Mouse (Mus musculus) spleen, embryonic (tissue): ENCODE results near the gene Klf1.

Experiments
- CTCF ChIA-PET: fragments of 350-600 bp; sonication (Branson Sonifier 250); formaldehyde crosslinking; loops from one replicate; lab custom pipeline; 2022; lab: Charles Lee

The Klf1 gene

DNA sequence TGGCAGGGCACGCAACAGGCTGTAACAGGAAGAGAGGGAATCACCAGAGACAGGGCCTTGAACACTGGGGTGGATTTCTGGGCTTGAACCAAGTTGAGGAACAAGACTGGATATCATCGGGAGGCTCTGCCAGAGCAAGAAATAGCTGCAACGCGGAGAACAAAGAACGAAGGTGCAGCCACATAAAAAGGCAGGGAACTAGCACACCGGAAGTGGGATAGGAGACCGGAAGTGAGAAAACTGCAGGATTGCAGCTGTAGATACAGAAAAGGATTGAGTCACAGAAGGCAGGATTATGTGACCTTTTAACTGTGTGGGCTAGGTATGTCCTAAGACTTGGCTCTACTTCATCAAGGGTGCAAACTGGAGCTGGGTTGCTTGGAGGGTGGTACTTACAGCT lies 2.6 kb downstream of the Klf1 start:
- CTCF ChIA-PET: no interaction called here

DNA sequence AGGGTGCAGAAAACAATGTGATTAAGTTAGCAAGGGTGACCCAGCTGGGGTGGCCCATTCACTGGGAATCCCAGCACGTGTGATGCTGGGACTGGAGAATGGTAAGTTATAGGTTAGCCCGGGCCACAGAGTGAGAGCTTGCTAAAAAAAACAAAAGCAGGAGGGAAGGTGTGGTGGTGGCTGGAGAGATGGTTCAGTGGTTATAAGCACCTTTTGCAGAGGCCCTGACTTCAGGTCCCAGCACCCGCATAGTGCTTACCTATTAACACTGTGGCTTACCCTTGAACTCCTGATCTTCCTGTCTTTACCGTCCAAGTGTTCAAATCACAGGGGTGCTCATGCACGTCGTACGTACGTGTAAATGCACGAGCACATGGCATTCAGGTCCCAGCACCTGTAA lies 5.3 kb downstream of the Klf1 start:
- CTCF ChIA-PET: interaction anchor here (0.5 to 1.1 kb wide), 2 partner anchors 36 to 77 kb away, joined by 3 to 5 read pairs; no protein-coding TSS in a partner anchor

DNA sequence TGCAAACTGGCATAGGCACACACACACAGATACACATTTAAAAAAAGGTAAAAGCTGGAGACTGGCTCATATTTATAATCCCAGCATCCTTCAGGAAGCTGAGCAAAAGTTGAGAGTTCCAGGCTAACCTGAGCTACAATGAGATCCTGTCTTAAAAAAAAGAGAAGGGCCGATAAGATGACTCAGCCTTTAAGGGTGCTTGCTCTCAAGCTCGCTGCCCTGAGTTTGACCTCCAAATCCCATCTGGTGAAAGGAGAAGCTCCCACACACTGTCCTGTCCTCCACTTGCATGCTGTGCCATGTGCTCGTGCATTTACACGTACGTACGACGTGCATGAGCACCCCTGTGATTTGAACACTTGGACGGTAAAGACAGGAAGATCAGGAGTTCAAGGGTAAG lies 5.8 kb downstream of the Klf1 start:
- CTCF ChIA-PET: interaction anchor here (0.7 to 1.1 kb wide), 2 partner anchors 14 to 36 kb away, joined by 3 read pairs; no protein-coding TSS in a partner anchor

DNA sequence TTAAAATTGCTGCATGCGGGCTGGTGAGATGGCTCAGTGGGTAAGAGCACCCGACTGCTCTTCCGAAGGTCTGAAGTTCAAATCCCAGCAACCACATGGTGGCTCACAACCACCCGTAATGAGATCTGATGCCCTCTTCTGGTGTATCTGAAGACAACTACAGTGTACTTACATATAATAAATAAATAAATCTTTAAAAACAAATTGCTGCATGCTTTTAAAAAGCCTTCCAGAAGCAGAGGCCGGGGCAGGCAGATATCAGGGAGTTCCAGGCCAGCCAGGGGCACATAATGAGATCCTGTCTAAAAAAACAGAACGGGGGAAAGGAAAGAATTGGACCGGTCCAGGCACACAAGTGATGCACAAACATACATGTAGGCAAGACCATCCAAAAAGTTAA lies 6.3 kb downstream of the Klf1 start:
- CTCF ChIA-PET: interaction anchor here (0.7 kb wide), 1 partner anchor 15 kb away, joined by 3 read pairs; no protein-coding TSS in a partner anchor

DNA sequence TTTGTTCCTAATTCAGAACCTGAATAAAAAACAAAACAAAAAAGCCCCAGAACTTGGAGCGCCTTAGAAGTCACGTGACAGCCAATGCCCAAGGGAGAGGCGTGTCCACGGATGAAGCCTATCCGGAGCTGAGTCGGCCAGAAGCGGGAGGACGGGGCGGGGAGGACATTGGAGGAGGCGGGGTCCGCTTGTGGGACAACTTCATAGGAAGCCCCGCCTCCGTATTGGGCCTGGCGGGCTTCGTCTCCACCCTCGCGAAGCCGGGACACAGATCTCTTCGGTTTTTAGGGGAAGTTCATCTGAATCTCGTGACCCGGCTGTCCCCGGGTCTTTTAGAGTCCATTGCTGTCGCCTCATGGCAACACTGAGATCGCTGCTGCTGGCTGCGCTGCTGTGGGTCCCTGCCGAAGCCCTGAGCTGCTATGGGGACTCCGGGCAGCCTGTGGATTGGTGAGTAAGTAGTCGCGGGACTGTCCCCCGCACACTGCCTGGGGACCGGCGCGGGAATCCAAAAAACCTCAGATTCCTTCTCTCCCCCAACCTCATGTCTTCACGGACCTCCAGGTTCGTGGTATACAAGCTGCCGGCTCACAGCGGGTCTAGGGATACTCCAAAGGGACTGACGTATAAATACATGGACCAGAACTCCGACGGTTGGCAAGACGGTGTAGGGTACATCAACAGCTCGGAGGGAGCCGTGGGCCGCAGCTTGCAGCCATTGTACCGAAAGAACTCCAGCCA lies 6.9 kb downstream of the Klf1 start, which contains the start of gene Dnase2a:
TSS of gene Dnase2a (plus strand) at position 140 of the 741 bp plus-strand sequence.
- CTCF ChIA-PET: no interaction called here

DNA sequence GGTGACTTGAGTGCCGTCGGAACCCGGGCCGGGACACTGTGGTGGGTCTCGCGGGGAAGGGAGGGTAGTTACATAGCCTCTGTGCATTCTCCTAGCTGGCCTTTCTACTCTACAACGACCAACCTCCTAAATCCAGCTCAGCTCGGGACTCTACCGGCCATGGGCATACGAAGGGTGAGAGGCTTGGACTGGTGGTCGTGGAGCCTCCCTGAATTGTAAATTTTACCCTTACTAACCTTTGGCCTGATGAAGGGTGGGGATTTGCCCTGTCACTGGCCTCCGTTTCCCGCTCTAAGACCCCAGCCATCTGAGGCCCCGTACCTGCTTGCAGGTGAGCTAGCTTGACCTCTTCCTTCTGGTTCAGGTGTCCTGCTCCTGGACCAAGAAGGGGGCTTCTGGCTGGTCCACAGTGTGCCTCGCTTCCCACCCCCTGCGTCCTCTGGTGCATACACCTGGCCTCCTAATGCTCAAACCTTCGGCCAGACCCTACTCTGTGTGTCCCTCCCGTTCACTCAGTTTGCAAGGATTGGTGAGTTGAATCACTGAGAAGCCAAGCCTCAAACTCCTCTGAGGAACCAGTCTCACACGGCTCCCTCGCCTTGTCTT lies 7.5 kb downstream of the Klf1 start:
- CTCF ChIA-PET: no interaction called here

DNA sequence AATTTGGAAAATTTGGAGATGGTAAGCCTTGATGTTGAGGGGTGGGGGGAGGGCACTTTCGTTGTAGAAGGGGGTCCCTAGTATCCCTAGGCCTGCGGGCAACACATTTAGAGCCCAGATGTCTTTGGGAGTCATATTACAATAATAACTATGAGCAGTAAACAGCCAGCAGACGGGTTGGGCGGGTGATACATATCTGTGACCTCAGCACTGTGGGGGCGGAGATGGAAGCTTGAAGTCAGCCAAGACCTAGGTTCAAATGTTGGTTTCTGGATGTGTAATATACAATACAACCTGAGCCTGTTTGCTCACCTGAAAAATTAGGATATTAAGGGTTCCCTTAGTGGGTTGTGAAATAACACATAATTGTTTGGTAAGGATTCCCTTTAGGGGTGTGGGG lies 8.2 kb downstream of the Klf1 start:
- CTCF ChIA-PET: no interaction called here

DNA sequence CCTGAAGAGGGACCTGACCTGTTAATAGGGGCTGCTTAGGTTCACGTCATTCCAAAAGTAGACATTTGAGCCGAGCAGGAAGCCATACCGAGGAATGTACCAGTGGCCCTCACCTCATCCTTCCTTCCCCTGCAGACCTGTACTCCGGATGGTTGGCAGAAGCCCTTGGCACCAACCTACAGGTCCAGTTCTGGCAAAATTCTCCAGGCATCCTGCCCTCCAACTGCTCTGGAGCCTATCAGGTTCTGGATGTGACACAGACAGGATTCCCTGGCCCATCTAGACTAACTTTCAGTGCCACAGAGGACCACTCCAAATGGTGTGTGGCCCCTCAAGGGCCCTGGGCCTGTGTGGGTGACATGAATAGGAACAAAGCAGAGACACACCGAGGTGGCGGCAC lies 8.8 kb downstream of the Klf1 start:
- CTCF ChIA-PET: no interaction called here

DNA sequence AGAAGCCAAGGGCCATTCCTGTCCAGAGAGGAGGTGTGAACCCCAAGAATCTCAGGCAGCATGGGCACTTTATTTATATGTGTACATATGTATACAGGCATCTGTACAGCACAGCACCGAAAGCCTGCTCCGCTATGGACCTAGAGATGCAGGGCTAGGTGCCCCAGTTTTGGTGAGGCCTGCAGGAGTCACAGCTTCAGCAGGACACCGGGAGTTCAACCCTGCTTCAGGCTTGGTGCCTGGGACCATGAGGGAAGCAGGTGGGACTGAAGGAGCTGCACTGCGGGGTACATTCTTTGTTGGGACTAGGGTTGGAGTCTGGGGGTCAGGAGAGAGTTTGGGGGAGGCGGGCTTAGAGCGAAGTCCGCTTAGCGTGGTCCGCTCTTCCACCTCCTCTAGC lies 10.1 kb downstream of the Klf1 start:
- CTCF ChIA-PET: interaction anchor here (0.6 to 1.4 kb wide), 2 partner anchors 40 to 953 kb away, joined by 4 to 17 read pairs; partner anchors contain the start of gene Syce2

DNA sequence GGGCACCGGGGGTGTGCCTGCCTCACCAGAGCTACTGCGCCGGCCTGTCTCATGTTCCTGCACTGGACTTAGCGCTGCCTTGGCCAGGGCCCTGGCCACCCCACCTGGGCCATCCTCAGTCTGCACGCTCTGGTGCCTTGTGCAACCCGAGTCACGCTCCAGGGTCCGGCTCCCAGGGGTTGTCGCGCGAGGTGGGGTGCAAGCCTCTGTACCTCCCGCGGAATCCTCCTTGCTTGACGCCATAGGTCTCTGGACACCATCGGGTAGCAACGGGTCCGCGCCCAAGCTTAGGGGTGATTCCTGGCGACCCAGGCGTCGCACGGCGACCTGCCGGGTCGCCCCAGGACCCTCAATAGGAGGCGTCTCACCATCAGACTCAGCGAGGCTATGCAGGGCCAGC lies 10.7 kb downstream of the Klf1 start:
- CTCF ChIA-PET: interaction anchor here (0.5 to 1.4 kb wide), 4 partner anchors 10 to 551 kb away, joined by 4 to 5 read pairs (median 4); partner anchors contain the start of gene Syce2

DNA sequence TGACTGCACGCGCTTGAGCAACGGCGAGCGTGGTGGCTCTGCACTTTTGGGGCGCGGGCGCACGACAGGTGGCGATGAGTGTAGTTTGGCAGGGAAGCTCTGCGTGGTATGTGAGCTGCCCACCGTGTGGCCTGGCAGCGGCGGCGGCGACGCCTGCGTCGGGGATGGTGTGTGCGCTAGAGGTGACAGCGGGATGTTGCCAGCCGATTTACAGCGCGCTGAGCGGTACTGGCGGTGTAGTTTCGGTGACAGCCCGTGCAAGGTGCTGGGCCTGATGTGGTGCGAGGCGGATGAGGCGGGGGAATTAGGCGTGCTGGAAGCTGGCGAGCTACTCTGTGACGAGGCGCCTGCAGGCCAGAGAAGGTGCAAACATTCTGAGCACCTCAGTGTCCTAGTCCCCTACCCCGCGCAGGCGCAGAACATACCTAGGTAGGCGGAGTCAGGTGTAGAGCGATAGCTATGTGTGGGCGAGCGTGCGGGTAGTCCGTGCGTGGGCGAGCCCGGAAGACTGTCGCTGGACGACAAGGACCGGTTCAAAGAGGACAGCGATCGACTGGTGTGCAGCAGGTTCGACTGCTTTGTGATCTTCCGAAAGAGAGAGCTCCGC lies 11.3 kb downstream of the Klf1 start:
- CTCF ChIA-PET: interaction anchor here (0.5 to 1.4 kb wide), 5 partner anchors 10 to 706 kb away, joined by 4 to 5 read pairs (median 4); partner anchors contain the start of gene Syce2

DNA sequence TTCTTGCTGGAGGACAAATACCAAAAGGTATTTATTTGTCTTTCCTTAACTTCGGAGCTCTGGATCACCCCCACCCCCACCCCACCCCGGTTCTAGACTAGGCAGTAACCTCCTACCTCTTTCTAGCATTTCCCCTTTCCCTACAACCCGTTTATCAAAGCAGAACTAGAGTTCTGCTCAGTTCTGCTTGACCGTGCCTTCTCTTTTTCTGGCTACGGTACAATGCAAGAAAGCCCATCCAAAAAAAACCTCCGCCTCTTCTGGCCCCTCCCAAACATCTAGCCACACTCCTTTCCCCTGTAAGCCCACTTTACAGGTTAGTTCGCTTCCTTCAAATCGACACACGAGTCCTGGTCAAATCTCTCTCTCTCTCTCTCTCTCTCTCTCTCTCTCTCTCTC lies 11.8 kb downstream of the Klf1 start:
- CTCF ChIA-PET: interaction anchor here (0.6 to 1.4 kb wide), 2 partner anchors 41 to 707 kb away, joined by 4 read pairs; partner anchors contain the start of gene Syce2

DNA sequence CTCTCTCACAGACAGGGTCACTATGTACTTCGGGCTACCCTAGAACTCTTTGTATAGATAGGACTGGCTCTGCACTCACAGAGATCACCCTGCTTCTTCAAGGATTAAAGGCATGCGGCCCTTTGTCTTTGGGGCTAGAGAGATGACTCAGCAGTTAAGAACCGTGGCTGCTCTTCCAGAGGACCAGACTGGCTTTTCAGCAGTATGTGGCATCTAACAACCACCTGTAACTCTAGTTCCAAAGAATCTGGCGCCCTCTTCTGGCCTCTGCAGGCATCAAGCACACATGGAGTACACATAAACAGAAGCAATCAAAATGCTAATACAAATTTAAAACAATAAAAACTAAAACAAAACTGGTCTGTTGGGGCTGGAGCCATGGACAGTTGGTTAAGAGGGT lies 12.2 kb downstream of the Klf1 start:
- CTCF ChIA-PET: no interaction called here

DNA sequence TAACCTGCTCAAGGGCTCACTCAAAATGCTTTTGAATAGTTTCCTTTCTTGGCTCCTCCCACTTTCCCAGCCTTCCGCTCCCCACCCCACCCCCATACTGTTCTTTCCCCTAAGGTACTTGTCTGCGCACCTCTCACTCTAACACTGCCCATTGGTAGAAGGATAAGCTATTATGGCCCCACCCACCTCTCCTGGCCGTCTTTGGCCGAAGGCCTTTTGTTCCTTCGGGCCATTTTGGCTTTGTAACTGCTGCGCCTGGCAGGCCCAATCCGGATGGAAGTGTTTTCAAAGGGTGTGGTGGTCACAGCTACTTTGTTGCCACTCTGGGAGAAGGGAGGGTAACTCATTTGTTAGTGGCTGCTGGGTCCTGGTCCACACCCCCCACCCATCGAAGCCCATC lies 13.5 kb downstream of the Klf1 start:
- CTCF ChIA-PET: interaction anchor here (1.5 kb wide), 1 partner anchor 13 kb away, joined by 3 read pairs; the partner anchor contains the start of gene Klf1

DNA sequence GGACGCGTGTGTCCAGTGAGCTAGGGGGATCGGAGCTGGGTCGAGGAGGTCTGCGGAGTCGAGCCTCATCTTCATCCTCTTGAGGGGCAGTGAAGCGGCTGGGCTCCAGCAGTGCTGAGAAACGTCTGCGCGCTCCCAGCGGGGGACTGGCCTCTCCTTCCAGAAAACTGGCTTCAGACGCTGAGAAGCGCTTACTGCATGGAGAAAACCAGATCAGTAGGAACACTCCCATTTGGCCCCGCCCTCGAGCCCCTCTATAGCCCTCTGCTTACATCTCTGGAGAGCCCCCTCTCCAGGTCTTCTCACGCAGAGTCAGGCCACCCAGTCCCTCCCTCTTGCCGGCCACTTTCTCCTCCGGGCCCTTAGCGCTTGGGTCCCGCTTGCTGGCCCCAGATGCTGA lies 16.1 kb downstream of the Klf1 start:
- CTCF ChIA-PET: no interaction called here

DNA sequence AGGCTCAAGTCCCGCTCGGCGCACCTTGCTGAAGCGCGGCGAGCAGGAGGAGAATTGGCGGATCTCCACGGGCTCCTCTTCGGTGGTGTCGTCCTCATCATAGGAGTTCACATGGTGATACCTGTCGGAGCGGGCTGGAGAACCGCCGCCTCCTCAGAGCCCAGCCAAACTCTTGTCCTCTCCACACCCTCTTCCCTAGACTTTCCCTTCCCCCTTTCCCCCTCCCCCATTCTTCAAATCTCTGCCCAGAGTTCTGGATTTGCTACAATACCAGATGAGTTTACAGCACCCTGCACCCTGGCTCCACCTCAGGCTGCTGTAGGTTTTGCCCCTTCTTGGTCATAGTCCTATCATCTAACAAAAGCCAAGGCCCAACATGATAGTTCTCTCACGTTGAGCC lies 16.9 kb downstream of the Klf1 start:
- CTCF ChIA-PET: interaction anchor here (0.6 kb wide), 1 partner anchor 9 kb away, joined by 3 read pairs; no protein-coding TSS in a partner anchor

DNA sequence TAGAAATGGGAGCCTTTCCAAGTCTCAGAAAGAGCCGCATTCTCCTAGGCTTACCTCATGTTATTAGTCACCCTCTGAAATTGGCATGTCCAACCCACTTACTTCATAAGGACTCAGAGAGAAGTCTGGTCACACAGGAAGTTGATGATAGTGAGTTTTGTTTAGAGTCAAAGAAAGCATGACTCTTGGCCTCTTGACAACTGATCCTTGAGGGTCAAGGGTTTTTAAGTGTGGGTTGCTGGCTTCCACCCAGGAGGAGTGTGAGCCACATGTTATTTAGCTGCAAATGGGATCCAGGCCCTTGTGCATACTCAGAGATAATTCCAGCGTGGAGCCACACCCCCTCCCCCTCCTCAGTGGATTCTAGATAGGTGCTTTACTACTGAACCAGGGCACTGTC lies 19.9 kb downstream of the Klf1 start:
- CTCF ChIA-PET: no interaction called here

DNA sequence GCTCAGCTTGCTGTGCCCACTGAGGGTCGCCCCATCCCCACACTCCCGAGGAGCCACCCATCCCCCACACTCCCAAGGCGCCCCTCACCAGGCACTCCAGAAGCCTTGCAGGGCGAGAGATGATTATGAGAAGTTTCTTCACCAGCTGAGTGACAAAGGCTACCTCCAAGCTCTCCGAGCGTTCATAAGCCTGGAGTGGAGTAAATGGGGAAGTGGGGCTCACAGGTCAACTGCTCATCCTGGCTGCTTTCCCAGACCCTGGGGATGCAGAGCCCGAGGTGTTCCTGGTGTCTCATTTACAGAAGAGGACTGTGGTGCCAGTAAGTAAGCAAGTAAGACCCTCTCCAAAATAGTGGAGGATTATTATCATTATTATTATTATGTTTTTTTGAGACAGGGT lies 23.8 kb downstream of the Klf1 start:
- CTCF ChIA-PET: no interaction called here

DNA sequence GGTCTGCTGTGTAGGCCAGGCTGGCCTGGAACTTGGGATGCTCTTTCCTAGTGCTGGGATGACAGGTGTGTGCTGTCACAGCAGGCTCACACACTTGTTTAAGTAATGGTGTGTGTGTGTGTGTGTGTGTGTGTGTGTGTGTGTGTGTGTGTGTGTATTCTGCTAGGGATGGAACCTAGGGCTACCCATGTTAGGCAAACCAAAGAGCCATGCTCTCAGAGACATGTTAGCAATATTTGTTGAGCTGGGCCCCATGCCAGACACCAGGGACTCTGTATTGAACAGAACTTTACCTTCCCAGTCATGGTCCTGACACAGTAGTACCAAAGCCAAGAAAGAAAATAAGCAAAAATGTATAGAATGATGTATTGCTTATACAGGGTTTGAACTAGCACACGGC lies 25.8 kb downstream of the Klf1 start:
- CTCF ChIA-PET: interaction anchor here (0.6 kb wide), 1 partner anchor 9 kb away, joined by 3 read pairs; no protein-coding TSS in a partner anchor

DNA sequence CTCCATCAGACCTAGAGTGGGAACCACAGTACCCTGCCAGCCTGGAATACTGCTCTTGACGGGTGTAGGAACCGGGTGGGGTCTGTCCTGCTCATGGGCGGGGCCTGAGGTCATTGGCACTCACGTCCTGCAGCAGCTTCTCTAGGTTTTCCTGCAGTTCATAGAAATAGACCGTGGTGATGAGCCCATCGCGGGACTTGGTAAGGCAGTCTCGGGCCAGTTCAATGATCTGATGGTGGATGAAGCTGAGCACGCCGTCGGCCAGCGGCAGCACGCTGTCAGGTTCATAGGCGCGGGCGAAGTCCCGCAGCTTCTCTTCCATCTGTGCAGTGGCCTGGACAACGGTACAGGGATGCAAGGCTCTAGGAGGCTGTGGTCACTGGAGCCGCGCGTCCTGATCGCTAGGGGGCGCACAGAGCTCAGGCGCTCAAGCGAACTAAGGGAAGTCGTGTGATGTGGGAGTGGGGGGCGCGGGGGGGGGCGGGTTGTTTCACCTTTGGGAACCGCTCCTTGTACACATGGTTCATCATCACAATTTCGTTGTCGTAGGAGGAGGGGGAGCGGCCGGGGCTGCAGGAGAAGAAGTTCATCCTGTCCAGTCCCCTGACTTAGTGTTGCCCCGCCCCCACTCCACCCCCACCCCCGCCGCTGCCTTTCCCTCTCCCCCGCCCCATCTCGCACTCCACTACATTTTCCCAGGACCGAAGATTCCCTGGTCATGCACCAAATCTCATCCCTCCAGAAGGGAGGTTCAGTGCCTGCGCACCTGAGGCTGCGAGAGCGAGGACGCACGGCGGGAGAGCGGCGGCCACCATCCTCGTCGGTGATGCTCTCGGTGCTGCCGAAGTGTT lies 27.0 kb downstream of the Klf1 start:
- CTCF ChIA-PET: interaction anchor here (0.6 to 0.8 kb wide), 3 partner anchors 21 to 1688 kb away, joined by 3 to 6 read pairs (median 5); no protein-coding TSS in a partner anchor

DNA sequence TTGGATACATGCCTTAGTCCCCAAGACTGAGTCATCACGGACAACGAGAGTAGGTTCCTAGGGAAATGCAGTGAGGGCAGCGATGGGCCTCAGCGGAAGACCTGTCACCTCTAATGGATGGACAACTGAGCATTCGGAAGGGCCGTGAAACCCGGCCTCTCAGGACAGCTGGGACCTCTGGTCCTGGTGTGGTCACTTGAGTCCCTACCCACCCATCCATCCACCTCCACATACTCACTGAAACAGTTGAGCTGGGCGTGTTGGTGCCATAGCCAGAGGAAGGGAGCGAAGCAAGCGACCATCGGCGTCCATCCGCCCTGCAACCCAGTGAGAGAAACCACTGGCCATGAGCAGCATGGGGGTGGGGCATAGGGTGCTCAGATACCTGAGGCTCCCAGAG lies 28.9 kb downstream of the Klf1 start:
- CTCF ChIA-PET: no interaction called here
